Mouse (Mus musculus) CH12.LX (cell line): Measurements from ENCODE around the gene Vax1.

Experiments
- CTCF ChIP-seq, 2 experiments: IDR thresholded peaks in 1 of 2; conservative IDR thresholded peaks in 1 of 2; 2 replicates each; pipeline ENCODE4 v1.5.1; 2011 to 2012; ENCODE audit warnings: low read depth in 2 of 2, low read length in 2 of 2, improper control_type of control experiment in 1 of 2, inconsistent platforms in 1 of 2, mild to moderate bottlenecking in 1 of 2, moderate library complexity in 1 of 2
- EP300 ChIP-seq: IDR thresholded peaks from 2 replicates; pipeline ENCODE4 v1.6.1; 2011; ENCODE audit warnings: low read length, improper control_type of control experiment
- ETS1 ChIP-seq: conservative IDR thresholded peaks from 2 replicates; pipeline ENCODE4 v1.6.1; 2012; ENCODE audit warnings: low read depth, mild to moderate bottlenecking, inconsistent platforms, low read length, improper control_type of control experiment, moderate library complexity
- GABPA ChIP-seq: IDR thresholded peaks from 2 replicates; pipeline ENCODE4 v1.6.1; 2012; ENCODE audit warnings: low read depth, low read length, improper control_type of control experiment, inconsistent platforms; ENCODE audit not compliant: insufficient replicate concordance
- POLR2A ChIP-seq: IDR thresholded peaks from 2 replicates; pipeline ENCODE4 v1.6.1; 2011; ENCODE audit warnings: low read depth, mild to moderate bottlenecking, improper control_type of control experiment, low read length

DNA sequence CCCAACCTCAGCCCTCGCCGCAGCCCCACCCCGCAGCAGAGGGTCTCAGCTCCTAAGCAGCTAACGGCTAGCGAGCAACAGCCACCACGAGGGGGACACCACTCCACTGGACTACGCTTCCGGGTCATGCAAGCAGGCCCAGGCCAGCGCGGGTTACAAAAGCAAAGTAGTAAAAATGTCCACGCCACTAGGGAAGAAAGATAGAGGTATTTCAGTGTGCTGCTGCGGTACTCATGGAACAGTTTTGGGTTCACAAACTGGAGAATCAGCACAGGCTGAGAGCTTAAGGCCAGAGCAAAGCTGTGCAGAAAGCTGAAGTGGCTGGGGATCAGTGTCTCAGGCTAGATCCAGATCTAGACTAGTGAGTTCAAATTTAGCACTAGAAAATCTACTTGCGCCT lies 3.0 kb downstream of the Vax1 start:
- TF ChIP-seq ETS1 (no peak), CTCF (conservative IDR thresholded peaks at IDR 0.05 in 1 of 2, IDR thresholded peaks at IDR 0.05 in 1 of 2; ENCODE audit: low read depth in 2 of 2, low read length in 2 of 2) (no peak), POLR2A (no peak), GABPA (no peak), EP300 (no peak)
